Mouse (Mus musculus) T-helper 1 cell (primary cell): Measurements from ENCODE around the gene Mfap3l.
"Not testable (repeated sequence)": the region's sequence is repeated elsewhere in the genome, so short reads cannot be mapped to it uniquely, and the experiment has no call there.

Source experiments
- in situ Hi-C: fragments of 300-600 bp; cut with MboI, MseI; formaldehyde crosslinking; loops from one replicate; pipeline ENCODE4 v1.15.1; 2025; ENCODE audit warnings: high pct_unique_total_duplicates

Gene Mfap3l

DNA sequence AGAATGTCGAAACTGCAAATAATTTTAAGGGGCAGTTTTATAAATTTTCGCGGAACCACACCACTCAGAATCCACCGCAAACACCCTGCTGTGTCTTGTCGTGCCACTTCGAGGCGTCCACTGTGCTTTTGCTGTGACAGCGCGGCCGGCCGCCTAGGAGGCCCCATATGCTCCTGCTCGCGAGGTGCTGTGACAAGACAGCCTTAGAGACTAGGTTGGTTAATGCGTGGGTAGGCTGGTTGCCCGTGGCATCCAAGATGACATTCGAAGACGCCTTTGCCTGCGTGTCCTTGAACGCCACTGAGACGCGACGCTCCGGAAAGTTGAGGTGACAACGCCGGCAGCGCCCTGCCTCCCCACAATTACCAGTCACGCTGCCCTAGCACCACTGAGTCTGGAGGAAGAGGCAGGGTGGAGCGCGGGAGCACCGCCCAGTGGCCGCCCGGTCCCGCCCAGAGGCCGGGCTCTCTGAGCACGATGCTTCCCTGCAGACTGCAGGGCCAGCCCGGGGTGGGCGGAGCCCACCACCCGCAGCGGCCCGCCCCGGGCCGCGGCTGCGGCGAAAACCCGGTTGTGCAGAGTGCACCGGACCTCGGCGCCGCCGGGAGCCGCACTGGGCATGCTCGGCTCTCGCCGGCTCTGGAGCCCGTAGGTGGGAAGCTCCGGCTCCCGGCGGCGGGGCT lies at the start of gene Mfap3l:
TSS of gene Mfap3l (plus strand) at position 578 of the 683 bp plus-strand sequence.
- in situ Hi-C loops: no loop called here

DNA sequence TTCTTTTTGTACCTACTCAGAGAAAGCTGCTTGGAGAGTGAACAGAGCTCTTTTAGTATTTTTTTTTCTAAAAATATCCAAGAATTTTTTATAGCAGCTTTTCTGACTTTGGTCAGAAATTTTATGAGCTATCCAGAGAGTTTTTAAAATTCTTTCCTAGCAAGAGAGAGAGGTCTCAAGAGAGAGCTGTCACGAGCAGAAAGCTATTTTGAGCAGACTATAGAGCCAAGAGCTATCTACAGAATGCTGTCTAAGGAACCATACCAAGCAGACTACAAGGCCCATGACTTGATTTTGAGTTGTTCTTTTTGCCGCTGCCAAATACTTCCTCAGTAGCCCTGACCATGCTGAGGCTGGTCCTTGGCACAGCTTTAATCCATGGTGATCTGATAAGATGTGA lies 49.3 kb upstream of the Mfap3l start:
- in situ Hi-C loops: no loop called here

DNA sequence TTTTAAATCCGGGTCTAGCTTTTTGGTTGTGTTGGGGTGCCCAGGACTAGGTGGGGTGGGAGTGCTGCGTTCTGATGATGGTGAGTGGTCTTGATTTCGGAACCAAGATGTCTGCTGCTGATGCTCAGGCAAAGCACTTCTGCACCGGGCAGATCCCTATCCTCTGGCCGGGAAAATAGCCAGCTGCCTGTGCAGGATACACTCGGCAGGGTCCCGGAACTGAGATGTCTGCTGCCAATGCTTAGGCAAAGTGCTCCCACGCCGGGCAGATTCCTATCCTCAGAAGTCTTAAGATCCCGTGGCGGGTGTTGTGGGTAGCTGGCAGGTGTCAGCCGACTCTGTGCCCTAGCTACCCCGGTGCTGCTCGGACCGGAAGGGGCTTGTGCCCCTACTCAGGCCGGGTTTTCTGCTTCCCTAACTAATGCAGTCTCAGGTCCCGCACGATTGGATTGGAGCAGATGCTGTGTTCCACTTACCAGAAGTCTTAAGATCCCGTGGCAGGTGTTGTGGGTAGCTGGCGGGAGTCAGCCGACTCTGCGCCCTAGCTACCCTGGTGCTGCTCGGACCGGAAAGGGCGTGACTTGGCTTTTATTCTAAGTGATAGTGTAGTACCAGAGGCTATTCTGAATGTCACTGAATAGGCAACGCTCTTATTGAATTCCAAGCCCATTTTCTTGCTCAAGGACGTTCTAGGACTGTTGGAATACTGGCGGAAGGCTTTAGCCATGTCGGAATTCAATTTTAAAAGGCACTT lies 41.1 kb upstream of the Mfap3l start:
- in situ Hi-C loops: not testable (repeated sequence)

DNA sequence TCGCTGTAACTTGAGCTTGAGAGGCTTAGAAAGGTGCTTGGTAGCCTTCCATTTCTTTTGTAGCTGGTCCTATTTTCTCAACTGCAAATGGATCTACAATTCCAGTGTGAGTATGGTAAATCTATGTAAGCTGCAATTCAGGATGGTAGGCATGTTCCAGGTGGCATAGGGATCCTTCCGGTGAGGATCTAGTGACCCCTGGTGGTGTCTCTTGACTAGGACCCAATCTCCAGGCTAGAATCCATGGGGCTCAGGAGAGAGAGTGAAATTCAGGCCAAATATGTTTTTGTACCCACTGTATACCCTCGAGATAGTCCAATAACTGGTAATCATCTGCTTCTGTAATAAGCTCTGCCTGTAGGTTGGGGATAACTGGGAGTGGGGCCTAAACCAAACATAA lies 37.9 kb upstream of the Mfap3l start:
- in situ Hi-C loops: no loop called here

DNA sequence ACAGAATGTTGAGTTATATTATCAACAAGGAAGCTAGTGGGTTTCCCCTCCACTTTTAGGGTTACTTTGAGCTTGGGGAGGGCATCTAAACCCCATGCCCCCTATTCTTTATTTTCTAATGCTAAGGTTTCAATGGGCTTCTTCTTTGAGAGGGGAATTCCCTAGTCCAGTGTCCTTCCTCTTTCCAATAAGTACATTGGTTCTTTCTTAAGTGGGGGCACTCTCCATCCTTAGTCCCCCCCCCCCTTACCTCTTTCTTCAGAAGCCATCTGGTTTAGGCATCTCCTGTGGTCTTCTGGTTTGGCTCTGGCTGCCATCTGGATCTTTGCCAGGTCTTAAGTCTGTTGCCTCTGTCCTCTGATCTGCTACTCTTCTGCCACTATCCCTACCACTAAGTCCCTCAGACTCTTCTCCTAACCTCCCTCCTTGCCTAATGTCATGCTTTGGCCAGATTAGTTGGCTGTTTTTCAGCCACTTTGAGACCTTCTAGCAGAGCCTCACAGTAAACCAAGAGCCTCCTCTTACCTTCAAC lies 21.0 kb upstream of the Mfap3l start:
- in situ Hi-C loops: no loop called here

DNA sequence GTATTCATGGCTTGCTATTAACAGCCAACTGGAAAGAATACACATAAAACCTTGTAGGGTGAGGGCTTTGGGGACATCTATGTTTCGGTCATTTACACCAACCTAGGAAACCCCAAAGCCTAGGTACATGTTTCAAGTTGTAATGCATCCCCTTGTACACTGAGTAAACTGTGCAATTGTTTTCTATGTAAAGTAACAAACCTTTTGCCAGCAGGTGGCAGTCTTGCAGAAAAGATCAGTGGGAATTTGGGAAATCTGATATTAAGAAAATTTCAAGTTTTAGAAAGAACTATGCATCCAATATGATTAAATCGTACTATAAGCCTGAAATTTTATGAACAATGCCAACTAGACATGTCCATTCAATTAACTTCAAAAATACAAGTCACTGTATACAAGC lies 15.7 kb upstream of the Mfap3l start:
- in situ Hi-C loops: no loop called here

DNA sequence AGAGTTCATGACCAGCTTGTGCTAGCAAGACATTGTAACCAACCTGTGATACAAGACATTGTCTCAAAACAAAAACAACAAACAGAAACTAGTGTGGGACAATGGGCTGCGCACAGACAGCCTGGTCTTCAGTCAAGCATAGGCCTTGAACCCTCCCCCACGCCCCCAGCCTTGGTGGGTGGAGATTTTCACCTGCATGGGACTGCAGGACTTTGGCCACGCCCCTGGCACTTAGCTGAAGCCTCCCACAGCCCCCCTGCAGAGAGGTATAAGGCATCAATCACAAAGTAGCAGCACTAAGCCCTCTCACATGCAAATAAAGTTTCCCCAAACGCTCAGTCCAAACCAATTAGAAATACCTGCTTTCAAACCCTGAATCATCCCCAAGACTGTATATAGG lies 11.1 kb upstream of the Mfap3l start:
- in situ Hi-C loops: loop anchor here (5.0 kb wide), 1 partner anchor 256 kb away; no protein-coding TSS in a partner anchor

DNA sequence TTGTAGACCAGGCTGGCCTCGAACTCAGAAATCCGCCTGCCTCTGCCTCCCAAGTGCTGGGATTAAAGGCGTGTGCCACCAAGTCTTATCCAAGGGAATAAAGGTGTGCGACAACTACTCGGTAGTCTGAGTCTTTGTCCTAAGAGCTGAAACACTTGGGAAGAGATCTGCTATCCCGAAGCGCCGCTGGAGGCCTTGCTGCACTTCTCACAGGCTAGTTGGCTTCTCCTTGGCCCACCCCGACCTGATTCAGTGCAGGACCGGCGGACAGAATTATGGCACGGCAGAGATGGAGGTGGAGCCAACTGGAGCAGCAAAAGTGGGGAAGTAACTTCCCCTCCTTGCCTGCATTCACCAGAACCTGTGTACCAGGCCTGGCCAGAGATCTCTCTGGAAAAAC lies 10.6 kb upstream of the Mfap3l start:
- in situ Hi-C loops: loop anchor here (5.0 kb wide), 1 partner anchor 255 kb away; no protein-coding TSS in a partner anchor

DNA sequence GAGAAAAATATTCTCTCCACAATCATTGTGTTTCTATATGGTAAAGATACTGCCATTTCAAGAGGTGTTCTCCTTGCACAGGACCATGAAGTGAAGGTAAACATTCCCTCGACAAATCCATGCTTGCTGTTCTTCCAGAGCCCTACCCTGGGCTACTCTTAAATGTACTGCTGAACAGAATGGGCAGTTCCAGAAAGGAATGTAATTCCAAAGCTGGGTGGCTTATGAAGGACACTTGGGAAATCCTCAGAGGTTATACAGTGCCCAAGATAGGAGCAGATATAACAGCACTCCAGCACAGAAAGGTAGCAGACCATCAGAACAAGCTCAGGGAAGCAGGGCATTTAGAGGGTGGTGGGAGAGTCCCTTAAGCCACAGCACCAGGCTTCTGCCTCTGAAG lies 9.2 kb upstream of the Mfap3l start:
- in situ Hi-C loops: loop anchor here (5.0 kb wide), 1 partner anchor 254 kb away; no protein-coding TSS in a partner anchor

DNA sequence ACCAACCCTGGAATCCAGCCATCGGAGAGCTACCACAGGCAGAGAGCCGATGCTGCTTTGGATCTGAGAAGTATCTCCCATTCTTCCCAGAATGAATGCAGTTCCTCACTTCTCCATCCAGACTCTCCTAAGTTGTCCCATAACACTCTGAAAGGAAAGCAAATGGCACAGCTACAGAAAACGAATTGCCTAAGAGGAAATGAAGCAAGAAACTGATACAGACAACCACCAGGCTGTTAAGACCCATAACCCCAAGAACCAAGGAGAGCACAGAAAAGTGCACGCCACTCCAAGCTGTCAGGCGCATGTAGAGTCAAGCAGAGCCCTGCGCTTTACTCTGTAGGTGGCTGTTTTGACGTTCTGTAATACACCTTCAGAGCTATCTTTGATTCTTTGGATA lies 7.9 kb upstream of the Mfap3l start:
- in situ Hi-C loops: loop anchor here (5.0 kb wide), 1 partner anchor 253 kb away; no protein-coding TSS in a partner anchor

DNA sequence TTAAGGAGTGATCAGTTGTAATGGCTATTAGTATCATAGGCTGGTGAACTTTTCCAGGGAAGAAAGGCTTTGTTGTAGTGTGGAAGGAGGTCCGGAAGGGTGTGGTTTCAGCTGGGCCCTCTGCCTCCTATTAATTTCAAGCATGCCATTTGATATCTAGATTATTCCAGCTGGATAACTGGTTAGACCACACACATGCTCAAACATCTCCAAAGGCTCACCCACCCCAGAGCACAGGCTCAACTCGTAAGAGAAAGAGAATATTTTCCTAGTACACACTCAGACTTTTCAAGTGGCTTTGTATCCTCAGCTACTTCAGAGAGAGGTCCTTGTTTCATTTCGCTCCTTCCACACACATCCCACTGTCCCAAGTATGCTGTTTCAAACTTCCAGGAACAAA lies 4.7 kb upstream of the Mfap3l start:
- in situ Hi-C loops: no loop called here

DNA sequence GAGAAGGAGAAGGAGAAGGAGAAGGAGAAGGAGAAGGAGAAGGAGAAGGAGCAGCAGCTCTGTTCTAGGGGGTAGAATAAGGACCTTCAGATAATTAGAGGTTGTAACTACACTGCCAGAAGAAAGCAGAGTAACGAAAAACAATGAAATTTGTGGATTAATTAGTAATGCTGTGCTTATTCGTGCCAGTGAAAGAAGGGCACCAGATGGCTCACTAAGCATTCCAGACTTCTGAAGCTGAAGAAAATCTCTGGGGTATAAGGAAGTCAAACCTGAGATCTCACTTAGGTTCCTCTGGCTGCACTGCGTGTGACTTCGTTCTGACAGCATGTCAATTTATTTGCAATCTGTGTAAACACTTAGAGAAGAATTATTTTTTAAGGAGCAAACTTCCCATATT lies 3.6 kb upstream of the Mfap3l start:
- in situ Hi-C loops: no loop called here

DNA sequence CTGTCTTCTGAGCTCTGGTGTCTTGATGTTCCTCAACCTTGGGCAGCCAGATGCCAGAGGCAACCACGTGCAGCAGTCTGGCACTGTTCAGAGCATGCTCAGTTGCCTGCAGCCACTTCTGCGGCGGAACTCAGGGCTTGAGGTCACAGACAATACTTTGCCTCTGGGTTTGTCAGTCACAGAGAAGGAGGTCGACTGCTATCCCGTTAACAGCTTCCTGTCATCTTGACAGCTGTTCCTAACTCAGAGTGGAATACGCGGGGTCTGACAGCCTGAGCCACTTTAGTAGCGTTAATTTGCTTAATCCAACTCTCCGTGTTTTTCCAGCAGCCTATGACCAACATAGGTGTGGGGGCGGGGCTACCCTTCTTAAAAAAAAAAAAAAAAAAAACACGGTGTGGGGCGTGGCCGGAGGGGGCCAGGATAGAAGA lies 1.1 kb upstream of the Mfap3l start:
- in situ Hi-C loops: no loop called here

DNA sequence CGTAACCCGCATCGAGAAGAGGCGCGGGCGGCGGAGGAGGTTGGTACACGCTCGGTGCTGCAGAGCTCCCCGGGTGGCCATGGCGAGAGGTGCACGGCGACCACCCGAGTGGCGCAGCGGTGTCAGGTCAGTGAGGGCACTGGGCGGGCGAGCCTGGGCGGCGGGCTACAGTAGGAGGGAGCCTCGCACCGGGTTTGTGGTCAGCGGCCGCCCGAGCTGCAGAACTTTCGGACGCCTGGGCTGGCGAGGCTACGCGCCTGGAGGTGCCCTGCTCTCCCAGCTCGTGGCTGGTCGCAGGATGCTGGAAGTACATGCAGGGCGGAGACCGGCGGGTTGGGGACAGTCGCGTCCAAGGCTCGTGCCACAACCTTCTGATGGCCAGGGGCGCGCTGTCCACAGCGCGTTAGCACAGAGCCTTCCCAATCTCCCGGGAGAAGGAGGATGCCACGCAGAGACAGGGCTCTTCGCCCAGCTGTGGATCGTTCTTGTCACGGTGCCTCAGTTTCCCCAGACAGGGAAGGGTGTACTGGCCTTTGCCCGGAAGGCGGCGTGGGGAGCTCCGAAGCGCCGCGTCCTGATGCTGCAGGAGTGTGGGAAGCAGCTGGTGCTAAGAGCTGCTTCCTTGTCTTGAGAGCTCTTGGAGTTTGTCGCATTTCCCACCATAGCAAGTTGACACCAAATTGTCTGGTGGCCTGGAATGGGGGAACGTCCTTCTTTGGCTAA lies 467 bp downstream of the Mfap3l start:
- in situ Hi-C loops: no loop called here

DNA sequence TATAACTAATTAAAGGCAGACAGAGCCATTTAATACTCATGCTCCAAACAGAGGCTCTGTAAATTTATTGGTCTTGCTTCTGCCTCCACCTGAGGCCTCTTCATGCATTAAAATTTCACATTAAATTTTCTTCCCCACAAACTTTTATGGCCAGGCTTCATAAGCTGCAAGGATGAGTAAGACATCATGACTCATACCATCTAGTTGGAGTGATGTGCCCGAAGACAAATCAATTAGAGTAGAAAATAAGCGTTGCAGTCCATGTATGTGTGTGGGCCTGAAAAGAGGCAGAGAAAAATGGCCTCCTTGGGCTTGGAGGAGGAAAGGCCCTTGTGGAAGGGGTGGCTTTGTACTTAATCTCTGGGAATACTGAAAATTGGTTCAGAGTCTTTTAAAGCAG lies 2.3 kb downstream of the Mfap3l start:
- in situ Hi-C loops: no loop called here

DNA sequence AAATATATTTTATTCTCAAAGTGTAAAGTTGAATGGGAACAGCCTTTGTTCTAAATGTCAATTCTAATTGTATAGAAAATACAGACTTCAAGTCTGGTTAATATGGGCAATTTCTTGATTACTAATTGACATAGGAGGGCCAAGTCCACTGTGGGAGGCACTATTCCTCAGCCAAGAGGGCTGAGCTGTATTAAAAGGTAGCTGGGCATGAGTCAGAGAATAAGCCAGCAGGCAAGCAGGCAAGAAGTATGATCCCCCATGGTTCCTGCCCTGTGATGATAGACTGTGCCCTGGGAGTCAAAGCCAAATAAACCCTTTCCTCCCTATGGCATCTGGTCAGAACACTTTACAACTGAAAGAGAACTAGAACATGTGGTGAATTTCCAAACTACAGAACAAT lies 3.2 kb downstream of the Mfap3l start:
- in situ Hi-C loops: no loop called here

DNA sequence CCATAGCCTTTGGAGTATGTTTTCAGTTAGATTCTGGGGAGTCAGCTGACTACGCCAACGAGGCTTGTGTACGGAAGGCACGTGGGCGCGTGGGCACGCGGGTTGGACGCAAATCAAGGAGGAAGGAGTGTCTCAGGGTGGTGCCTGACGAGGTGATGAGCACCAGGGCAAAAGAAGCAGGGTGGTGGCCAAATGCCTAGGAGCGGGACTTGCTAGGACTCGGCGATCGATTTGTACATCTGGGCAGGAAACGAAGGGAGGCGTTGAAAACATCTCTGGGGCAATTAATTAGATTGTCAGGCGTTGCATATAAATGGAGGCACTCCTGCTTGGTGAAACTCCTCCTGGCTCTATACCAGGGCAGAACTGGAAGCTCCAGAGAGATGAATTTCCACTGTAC lies 7.4 kb downstream of the Mfap3l start:
- in situ Hi-C loops: no loop called here

DNA sequence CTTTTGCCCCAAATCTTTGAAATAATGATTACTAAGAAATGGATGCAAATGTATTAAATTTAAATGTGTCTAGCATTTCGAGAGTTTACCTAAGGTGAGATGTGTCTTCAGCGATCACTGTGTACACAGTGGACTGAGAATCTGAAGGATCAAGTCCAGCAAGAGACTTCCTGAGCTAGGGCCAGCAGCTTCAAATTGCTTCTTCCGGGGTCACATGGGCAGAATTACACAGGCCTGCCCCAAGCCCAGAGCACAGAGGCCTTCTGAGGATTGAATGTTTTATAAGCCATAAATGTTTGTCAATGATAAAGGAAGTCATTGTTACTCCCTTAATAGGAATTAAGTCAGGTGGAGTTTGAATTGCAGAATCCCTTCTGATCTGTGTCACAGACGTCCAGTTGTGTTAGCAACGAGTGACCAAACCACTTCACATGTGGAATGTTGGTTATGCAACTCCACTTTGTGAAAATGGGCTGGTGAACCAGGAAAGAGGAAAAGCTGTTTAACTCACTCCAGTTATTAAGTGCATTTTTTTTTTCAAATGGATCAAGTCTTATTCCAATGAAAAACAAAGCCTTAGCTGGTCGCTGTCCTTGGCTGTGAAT lies 10.9 kb downstream of the Mfap3l start:
- in situ Hi-C loops: no loop called here

DNA sequence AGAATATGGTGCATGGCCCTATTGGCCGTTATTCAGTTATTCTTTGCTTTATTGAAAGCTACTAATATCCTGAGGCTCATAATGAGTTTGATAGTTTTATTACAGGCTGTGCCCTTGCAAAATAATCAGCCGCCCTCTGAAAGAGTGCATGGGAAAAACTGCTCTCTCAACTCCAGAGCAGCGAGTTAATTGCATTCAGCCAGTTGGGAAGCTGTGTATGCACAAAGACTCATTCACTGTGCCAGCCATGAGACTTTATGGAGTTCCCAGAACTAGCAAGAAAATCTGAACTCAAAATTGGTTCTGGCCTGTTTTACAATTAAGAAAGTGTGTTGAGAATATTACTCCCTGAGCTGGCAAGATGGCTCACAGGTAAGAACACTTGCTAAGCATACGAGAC lies 12.5 kb downstream of the Mfap3l start:
- in situ Hi-C loops: no loop called here

DNA sequence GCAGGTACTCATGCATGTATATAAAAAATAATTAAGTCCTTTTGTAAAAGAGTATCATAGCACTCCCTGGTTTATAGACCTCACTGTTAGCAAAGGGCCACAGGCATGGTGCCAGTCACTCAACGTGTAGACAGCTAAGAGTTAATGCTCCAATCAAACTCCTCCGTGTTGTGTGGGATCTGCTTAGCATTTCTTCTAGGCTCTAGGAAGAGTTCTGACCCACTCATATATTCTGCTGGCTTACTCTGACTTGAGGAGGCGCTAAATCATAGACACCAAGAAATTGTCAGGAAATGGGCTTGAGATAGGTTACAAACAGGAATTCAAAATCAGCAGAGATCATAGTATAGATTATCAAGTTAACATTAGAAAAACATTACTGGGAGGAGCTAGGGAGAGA lies 13.3 kb downstream of the Mfap3l start:
- in situ Hi-C loops: no loop called here

DNA sequence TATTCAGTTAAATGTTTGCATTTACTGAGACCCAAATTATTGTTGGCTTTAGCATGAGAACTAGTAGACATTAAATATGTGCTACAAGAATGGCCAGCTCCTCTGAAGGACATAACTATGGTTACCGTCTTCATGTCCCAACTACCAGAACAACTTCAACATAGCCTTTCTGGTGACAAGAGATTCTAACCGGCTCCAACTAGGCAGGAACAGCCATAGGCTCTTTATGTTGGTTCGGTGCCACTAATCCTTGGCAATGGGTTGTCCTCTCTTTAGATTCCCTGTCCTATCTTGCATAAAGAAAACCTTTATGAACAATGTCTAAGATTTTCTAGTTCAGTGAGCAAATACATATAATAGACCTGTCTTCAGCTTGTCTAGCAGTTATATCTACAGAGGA lies 14.7 kb downstream of the Mfap3l start:
- in situ Hi-C loops: no loop called here

DNA sequence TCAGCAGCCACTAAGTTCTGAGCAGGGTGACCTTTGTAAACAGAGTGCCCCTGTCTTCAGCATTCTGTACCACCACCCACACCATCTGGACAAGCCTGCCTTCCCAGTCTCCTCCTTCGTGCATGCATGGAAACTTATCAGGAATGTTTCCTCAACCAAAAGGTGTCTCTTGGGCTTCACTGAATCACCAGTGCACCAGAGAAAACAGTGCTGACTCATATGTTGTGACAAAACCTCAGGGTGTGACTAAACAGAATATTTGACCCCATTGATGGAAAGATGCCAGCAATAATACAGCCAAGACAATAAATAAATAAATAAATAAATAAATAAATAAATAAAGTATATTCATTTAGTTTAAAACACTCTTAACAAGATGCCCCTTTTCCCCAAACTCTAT lies 16.5 kb downstream of the Mfap3l start:
- in situ Hi-C loops: no loop called here
